Mouse (Mus musculus): ENCODE results near the gene Cdk5r2. TPM values are rescaled to one million over a fixed set of nuclear protein-coding genes. Genes with fewer than 3 reads are reported as not detected.
"Not testable (repeated sequence)": the region's sequence is repeated elsewhere in the genome, so short reads cannot be mapped to it uniquely, and the experiment has no call there.

Cdk5r2 gene
- under 1 TPM in 1 of 2 experiments, not detected in 1; 0.06 TPM for total RNA-seq (2021)
- long read RNA-seq, experiment 1, result 0 reads
- long read RNA-seq, experiment 2, result 0 reads

DNA sequence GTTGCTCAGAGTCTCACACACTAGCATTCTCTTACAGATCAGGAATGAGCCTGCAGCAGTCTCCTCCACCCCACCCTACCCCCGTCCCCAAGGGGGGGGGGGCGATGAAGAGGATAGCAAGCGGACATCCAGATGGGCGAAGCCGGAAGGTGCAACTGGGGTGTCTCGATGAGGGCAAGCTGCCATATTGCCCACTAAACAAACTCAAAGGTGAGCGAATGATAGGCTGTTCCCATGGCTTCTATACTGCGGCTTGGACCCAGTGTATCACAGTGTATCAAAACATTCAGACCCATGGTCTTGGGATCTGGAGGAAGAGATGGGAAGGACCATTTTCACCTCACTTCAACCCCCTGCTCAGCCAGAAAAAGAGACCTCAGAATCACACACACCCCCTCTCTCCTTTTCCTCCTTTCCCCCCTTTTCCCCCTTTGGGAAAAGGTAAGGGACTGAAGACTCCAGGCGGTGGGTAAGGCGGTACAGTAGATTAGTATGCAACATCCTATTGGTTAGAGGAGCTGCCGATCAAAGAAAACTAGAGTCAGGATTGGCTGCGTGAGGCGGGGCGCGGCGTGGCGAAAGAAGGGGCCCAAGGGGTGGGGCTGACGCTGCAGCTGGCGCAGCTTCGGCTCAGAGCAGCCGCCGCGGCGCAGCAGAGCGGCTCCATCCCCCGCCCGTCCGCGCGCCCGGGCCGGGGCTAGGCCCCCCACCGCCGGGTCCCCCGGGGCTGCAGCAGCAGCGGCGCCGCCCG is at the start of gene Cdk5r2:
Cdk5r2 (plus strand) TSS at position 629 of the 751 bp plus-strand sequence.
- peak; percentile 84 for DNase-seq
- intact Hi-C loops (cut with DNase I; ENCODE audit: low total_unique reads), result no loop called here

DNA sequence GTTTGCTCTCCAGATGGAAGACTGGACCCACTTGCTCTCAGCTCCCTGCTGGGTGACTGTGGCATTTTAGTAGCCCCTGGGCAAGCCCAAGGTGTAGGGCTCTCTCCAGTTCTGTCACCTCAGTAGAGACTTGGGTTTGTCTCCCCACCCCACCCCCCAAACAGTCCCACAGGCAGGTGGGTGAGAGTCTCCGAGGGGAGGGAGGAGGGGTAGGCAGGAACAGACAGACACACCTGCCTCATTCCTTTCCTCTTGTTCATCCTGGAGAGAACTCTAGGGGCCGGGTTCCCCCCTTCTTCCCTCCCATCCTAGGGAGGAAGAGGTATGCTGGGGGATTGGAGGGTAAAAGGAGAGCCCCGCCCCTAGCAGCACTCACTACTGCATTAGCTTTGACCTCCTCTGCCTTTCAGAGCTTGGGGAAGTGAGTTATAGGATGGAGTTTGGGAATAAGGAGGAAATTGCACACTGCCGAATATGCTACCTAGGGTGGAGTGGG is 49.3 kb upstream of the Cdk5r2 start:
- intact Hi-C loops (cut with DNase I; ENCODE audit: low total_unique reads), result no loop called here
- DNase-seq, result no peak

DNA sequence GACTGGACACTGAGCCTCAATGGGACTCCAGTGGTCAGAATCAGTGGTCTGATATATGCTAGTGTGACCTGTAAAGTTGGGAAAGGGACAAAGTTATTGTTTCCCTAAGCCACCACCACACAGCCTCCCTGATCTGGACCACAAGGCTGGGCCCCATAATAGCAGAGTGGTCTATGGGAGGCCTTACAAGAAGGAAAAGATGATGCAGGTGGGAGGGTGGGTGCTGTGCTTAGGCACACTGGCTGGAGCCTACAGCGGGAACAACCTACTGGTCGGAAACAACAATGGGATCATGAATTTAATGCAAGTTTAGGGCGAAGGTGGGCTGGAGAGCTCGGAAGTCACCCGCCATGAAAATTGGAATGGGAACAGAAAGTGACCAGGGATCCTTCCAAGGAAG is 48.9 kb upstream of the Cdk5r2 start:
- DNase-seq, result no peak
- intact Hi-C loops (cut with DNase I; ENCODE audit: low total_unique reads), result no loop called here

DNA sequence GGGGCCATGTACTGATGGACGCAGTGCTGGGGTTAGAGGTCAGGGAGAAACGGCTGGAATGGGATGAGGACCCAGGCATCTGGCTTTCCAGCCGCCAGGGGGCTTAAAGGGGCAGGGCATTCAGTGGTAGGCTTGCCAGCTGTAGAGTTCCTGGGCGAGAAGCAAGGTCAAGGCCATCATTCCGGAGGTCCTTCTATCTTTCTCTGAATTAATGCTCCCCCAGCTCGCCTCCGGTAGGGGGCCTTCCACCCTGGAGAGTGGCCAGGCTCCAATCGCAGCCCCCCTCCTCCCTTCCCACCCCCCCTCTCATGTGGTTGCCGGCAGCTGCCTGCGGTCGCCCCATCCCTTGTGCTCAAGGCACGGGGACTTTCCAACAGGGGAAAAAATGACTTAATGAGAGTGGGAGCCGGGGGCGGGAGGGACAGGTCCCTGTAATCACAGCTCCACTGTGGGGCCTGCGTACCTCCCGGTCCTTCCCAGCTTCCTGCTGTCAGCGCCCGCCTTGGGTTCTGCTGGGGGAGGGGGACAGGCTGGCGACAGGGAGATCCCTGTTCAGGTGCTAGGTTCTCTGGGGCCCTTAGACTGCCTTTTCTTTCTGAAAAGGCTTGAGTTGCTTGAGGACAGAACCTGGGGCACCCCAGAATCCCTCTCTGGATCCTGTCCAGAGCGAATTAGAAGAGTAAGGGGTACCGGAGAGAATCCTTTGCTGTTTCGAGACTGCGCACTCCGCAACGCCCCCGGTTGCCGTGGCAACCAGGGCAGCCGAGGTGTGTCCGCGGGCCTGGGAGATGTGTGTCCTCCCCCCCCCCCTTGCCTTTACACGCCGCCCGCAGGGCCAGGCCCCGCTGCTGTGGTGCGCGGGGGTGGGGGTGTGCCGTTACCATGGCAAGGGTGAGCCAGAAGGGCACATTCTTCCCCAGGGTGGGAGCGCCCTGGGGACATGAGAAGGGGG is 48.1 kb upstream of the Cdk5r2 start:
- intact Hi-C loops (cut with DNase I; ENCODE audit: low total_unique reads), result no loop called here

DNA sequence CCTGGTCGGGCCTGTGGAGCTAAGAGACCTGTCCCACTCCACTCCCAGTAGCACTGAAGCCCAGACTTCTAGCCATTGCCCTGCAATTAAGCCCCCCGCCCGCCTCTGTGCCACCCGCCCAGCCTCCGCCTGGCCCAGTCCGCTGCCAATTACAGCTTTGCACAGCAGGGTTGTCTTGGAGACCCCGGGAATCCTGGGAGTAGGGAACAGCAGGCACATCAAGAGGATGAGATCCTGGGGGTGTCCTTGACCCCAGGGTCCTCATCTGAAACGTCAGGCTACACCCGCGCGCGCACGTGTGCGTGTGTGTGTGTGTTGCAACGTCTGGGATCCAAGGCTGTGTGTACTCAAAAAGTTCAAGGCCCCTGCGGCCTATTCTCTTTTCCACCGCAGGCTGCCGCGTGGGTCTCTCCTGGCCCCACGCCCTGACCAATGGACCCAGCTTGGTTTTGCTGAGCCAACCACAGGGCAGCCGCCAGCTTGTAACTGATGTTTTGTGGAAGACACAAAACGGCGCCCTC is 47.1 kb upstream of the Cdk5r2 start:
- intact Hi-C loops (cut with DNase I; ENCODE audit: low total_unique reads), result no loop called here
- DNase-seq, result no peak

More for the DNA sequence above, 48.1 kb upstream of the Cdk5r2 start:
- no peak for DNase-seq

DNA sequence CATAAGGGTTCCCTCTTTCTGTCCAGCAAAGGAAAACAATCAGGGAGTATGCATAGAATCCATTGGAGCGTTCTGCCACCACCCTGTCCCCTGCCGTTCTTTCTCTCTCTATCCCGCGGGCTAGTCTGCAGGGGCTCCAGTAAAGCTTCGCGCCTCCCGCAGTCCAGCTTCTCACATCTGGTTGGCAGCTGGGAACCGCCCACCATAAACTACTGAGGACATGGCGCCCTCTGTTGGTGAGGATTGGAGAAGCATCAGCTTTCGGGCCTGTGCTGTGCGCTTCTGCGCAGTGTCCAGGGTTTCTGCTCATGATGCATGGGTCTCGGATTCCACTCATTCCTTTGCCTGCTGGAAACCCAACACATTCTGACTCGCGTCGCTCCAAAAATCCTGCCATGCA is 46.7 kb upstream of the Cdk5r2 start:
- peak; percentile 89 for DNase-seq

DNA sequence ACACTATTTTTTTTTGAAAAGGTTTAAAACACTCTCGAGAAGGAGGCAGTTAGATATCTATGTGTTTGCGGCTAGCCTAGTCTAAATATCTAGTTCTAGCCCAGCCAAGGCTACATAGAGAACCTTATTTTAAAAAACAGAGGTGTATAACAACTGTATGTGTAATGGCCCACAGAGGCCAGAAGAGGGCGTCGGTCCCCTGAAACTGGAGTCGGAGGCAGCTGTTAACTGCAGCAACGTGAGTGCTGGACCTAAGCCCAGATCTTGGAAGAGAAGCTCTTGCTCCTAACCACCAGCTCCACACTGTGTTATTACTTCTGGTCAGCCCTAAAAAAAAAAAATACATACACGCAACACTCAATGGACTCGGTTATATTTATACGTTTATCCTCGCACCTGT is 45.7 kb upstream of the Cdk5r2 start:
- DNase-seq, result no peak
- intact Hi-C loops (cut with DNase I; ENCODE audit: low total_unique reads), result no loop called here

More for the DNA sequence above, 46.7 kb upstream of the Cdk5r2 start:
- intact Hi-C loops (cut with DNase I; ENCODE audit: low total_unique reads), result no loop called here

DNA sequence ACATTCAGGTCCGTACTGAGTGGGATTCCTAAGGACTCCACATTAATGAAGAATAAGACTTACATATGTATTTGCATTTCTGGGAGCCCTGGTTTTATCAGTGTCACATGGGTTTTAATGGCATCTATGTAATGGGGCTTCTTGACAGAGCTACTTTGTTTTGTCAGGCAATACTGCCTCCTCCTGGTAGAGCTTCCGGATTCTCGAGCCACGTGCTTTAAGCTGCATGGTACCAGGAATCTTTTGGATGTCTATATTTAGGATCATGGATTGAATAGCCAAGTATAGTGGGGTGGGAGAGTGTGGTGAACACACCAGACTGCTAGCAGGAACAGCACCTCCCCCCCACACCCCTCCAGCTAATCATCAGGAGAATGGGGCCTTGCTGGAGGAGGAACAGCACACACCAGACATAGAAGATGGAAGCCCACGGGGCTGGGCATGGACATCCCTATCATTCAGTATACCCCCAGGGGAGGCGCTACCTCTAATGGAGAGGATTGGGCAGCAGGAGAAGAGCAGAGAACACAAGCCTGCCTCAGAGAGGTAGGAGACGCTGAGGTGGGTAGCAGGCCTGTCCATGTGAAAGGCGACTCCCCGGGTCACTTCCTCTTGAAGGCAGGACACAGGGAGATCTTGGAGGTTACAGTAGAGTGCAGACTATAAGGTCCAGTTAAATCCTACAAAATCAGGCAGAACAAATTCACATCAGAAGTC is 39.6 kb upstream of the Cdk5r2 start:
- no peak for DNase-seq
- intact Hi-C loops (cut with DNase I; ENCODE audit: low total_unique reads), result no loop called here

DNA sequence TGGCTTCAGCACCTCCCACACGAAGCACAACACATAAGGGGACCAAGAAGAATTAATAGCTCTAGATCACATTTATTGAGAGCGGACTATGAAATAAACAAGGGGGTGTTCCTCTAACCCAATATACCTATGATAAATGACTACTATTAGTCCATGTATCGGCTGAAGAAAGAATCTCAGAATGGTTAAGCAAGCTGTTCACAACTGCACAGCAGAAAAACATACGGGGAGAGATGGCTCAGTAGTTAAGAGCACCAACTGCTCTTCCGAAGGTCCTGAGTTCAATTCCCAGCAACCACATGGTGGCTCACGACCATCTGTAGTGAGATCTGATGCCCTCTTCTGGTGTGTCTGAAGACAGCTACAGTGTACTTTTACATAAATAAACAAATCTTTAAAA is 38.8 kb upstream of the Cdk5r2 start:
- DNase-seq; intact Hi-C loops (cut with DNase I; ENCODE audit: low total_unique reads): not testable (repeated sequence)

DNA sequence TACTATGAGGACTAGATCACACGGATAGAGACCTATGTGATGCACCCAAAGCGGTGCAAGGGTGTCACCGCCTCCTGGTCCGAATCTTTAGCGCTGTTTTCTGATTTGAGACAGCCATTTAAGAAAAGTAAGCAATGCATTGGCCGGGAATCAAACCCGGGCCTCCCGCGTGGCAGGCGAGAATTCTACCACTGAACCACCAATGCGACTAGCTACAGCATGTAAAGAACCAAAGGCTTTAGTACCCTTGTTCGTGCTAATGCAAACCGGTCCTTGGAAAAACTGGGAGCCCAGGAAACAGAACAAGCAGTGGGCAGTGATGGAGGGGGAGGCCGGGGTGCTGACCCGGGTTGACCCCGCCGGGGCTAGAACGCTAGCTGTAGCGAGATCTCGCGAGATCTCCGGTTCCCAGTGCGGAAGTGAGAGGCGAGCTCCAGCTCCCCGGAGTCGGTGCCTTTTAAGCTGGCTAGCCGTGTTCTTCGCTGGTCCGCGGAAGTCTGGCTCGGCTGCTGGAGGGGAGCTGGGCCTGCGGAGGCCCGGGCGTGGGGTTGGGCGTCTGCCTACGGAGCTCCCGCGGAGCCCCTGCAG is 38.0 kb upstream of the Cdk5r2 start:
- intact Hi-C loops (cut with DNase I; ENCODE audit: low total_unique reads), result no loop called here
- DNase-seq, result peak; percentile 95

DNA sequence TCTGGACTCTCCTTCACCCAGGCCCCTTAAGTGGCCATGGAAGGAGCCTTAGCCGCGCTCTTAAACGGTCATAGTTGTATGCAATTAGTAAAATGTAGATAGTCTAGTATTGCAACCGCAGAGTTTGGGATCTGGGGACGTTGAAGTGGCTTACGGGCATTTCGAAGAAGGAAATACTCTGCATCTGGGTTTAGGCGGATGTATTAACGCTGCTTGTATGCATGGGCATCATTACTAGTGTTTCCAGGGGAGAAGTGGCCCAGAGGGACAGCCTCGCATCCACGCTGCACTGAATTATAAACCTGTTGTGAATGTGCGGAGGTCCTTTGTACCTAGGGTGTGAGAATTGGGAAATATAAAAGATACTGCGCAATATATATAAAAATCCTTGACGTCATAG is 37.5 kb upstream of the Cdk5r2 start:
- intact Hi-C loops (cut with DNase I; ENCODE audit: low total_unique reads), result no loop called here
- no peak for DNase-seq

DNA sequence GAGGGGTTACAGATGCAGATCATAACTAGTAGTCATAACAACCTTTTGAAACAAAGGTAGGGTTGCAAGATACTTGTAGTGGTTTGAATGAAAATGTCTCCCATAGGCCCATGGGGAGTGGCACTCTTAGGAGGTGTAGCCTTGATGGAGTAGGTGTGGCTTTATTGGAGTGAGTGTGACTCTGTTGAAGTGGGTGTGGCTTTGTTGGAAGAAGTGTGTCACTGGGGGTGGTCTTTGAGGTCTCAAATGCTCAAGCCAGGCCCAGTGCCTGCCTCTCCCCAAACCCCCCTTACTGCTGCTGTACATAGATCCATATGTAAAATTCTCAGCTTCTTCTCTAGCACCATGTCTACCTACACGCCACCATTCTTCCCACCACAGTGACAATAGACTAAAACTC is 36.2 kb upstream of the Cdk5r2 start:
- intact Hi-C loops (cut with DNase I; ENCODE audit: low total_unique reads), result no loop called here

DNA sequence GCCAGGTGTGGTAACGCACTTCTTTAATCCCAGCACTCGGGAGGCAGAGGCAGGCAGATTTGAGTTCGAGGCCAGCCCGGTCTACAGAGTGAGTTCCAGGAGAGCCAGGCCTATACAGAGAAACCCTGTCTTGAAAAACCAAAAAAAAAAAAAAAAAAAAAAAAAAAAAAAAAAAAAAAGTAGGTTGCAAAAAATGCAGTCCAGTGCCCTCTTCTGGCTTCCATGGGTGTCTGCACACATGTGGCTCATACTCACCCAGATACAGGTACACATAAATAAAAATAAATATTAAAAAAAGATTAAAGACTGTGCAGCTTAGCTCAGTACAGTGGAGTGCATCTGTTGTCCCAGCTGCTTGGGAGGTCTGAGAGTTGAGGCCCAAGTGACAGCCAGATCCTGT is 31.1 kb upstream of the Cdk5r2 start:
- DNase-seq; intact Hi-C loops (cut with DNase I; ENCODE audit: low total_unique reads): not testable (repeated sequence)

More for the DNA sequence above, 36.2 kb upstream of the Cdk5r2 start:
- DNase-seq, result no peak

DNA sequence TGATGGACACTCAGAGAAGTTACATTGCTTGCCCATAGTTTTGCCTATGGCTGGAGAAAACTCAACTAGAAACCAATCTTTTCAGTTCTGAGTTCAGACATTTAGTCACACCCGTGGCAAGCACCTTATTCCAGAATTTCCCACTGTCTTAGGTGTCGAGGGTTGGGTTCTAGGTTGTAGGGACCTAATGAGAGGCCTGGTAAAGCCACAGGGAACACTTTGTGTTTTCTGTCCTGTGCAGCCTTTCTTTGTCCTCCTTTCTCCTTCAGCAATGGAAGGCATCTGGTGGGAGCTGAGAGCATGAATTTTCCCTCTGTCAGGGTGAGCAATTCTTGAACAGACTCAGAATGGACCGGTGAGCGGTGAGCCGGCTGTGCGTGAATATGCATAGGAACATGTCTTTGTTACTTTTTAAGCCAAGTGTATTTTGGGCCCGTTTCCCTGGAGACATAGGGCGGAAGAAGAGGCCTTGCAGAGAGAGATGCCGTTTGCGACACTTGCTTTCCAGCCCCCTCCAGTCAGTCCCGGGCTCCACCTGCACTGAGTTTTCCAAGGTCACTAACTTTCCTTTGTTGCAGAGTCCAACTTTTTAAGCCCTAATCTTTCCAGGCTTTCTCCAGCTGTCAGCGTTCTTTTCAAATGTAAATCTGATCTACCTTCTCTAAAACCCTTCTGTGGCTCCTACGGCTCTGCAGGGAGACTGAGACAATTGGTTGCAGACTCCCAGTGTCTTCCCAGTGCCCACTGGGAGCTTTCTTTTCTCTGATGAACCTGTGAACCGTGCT is 30.0 kb upstream of the Cdk5r2 start:
- intact Hi-C loops (cut with DNase I; ENCODE audit: low total_unique reads), result no loop called here
- DNase-seq, result no peak

DNA sequence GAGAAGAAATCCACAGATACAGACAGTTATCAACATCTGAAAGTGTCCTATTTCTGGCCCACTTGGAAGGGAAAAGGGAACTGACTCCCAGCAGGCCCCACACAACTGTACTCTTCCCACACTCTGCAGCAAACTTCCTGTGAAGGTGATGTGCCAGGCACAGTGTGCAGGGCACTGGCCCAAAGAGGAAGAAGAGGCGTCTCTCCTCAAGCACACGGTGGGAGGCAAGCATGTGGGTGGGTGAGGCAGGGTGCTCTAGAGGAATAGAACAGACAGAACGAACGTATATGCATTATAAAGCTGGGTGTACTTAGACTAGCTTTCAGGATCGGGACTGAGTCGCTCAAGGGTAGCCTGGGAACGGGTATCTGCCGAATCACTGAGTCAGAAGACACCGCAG is 24.7 kb upstream of the Cdk5r2 start:
- DNase-seq, result no peak
- intact Hi-C loops (cut with DNase I; ENCODE audit: low total_unique reads), result no loop called here

DNA sequence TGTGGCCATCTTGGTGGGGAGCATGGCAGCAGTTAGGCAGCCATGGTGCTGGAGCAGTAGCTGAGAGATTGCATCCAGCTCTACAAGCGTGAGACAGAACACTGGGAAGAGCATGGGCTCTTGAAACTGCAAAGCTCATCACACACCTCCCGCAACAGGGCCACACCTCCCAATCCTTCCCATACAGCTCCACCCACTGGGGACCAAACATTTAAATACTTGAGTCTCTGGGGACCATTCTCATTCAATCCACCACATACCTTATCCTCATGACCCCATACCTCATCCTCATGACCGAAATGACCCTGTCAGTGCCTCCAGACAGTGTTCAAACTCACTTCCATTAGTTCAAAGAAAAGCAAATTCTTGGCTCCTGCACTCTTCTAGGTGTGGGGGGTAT is 21.5 kb upstream of the Cdk5r2 start:
- DNase-seq, result no peak
- intact Hi-C loops (cut with DNase I; ENCODE audit: low total_unique reads), result no loop called here

DNA sequence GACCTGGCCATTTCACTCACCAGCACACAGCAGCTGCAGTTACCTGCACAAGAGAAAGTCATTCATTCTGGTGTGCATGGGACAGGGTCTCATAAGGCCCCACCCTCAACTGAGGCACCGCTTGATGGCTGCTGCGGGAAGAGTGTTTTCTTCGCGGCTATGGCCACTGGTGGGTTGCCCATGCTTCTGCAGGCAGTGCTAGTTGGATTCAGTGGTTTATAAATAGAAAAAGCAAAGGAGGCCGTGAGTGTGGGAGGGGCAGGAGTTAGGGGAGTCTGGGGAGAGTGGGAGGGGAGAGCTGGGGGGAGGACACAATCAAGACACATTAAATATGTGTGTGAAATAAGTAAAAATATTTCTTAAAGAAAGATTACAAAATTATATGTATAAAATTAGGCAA is 11.6 kb upstream of the Cdk5r2 start:
- intact Hi-C loops (cut with DNase I; ENCODE audit: low total_unique reads), result no loop called here
- no peak for DNase-seq

DNA sequence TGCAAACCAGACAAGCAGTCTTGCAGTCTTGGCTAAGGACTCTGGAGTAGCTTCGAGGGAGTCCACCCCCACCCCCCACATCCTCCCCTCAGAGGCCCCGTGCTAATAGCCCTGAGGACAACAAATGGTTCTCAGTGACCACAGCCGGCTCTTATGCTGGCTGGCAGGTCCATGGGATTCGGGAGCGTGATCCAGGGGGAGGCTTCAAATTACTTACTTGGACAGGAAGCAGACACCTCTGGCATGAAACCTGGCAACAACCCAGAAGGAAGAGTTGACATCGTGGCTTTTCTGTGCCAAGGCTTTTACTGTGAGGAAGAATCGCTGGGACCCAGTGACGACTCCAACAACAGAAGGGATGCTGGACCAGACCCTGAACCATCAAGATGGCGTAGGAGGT is 8.4 kb upstream of the Cdk5r2 start:
- DNase-seq, result no peak
- intact Hi-C loops (cut with DNase I; ENCODE audit: low total_unique reads), result no loop called here
